Mouse (Mus musculus): ENCODE data around the gene Gucy2g.

Gucy2g gene

GRCm38 (mm10) chr19:55247991-55248520 lies 7.0 kb upstream of the Gucy2g start:
- no peak for DNase-seq (ENCODE audit: low read depth, low spot score)

- DNase-seq (ENCODE audit: low read depth, low spot score): no peak
Observed at GRCm38 (mm10) chr19:55247563-55247962, 6.5 kb upstream of the Gucy2g start.

GRCm38 (mm10) chr19:55244791-55245231 lies 3.8 kb upstream of the Gucy2g start:
- DNase-seq (ENCODE audit: low read depth, low spot score): peak; percentile 93

GRCm38 (mm10) chr19:55239766-55240426 lies 1.1 kb downstream of the Gucy2g start:
- no peak for DNase-seq (ENCODE audit: low read depth, low spot score)

GRCm38 (mm10) chr19:55236564-55236963 lies 4.5 kb downstream of the Gucy2g start:
- DNase-seq (ENCODE audit: low read depth, low spot score): peak; percentile 87

GRCm38 (mm10) chr19:55236026-55236425 lies 5.0 kb downstream of the Gucy2g start:
- DNase-seq (ENCODE audit: low read depth, low spot score): no peak

- no peak for DNase-seq (ENCODE audit: low read depth, low spot score)
Observed at GRCm38 (mm10) chr19:55232136-55232535, 8.9 kb downstream of the Gucy2g start.

GRCm38 (mm10) chr19:55231081-55231480 lies 10.0 kb downstream of the Gucy2g start:
- peak; percentile 71 for DNase-seq (ENCODE audit: low read depth, low spot score)

- no peak for DNase-seq (ENCODE audit: low read depth, low spot score)
Observed at GRCm38 (mm10) chr19:55227135-55227534, 13.9 kb downstream of the Gucy2g start.

- no peak for DNase-seq (ENCODE audit: low read depth, low spot score)
Observed at GRCm38 (mm10) chr19:55226621-55227020, 14.4 kb downstream of the Gucy2g start.

GRCm38 (mm10) chr19:55222268-55222667 lies 18.8 kb downstream of the Gucy2g start:
- DNase-seq (ENCODE audit: low read depth, low spot score): no peak

GRCm38 (mm10) chr19:55221208-55221607 lies 19.8 kb downstream of the Gucy2g start:
- peak; percentile 84 for DNase-seq (ENCODE audit: low read depth, low spot score)

GRCm38 (mm10) chr19:55219359-55219758 lies 21.7 kb downstream of the Gucy2g start:
- DNase-seq (ENCODE audit: low read depth, low spot score): peak; percentile 49

- DNase-seq (ENCODE audit: low read depth, low spot score): no peak
Observed at GRCm38 (mm10) chr19:55218741-55219221, 22.3 kb downstream of the Gucy2g start.

GRCm38 (mm10) chr19:55218192-55218739 lies 22.8 kb downstream of the Gucy2g start:
- DNase-seq (ENCODE audit: low read depth, low spot score): peak; percentile 86

- peak; percentile 93 for DNase-seq (ENCODE audit: low read depth, low spot score)
Observed at GRCm38 (mm10) chr19:55217365-55217764, 23.7 kb downstream of the Gucy2g start.

- no peak for DNase-seq (ENCODE audit: low read depth, low spot score)
Observed at GRCm38 (mm10) chr19:55216876-55217275, 24.2 kb downstream of the Gucy2g start.

GRCm38 (mm10) chr19:55213617-55214340 lies 27.3 kb downstream of the Gucy2g start:
- peak; percentile 44 for DNase-seq (ENCODE audit: low read depth, low spot score)

- DNase-seq (ENCODE audit: low read depth, low spot score): no peak
Observed at GRCm38 (mm10) chr19:55211698-55212097, 29.3 kb downstream of the Gucy2g start.

- no peak for DNase-seq (ENCODE audit: low read depth, low spot score)
Observed at GRCm38 (mm10) chr19:55209084-55209483, 32.0 kb downstream of the Gucy2g start.

GRCm38 (mm10) chr19:55208654-55209053 lies 32.4 kb downstream of the Gucy2g start:
- DNase-seq (ENCODE audit: low read depth, low spot score): no peak

Measured in brain, adult 2 months (tissue).